Mouse (Mus musculus): ENCODE results near the gene Fxyd1.

Fxyd1 gene

DNA sequence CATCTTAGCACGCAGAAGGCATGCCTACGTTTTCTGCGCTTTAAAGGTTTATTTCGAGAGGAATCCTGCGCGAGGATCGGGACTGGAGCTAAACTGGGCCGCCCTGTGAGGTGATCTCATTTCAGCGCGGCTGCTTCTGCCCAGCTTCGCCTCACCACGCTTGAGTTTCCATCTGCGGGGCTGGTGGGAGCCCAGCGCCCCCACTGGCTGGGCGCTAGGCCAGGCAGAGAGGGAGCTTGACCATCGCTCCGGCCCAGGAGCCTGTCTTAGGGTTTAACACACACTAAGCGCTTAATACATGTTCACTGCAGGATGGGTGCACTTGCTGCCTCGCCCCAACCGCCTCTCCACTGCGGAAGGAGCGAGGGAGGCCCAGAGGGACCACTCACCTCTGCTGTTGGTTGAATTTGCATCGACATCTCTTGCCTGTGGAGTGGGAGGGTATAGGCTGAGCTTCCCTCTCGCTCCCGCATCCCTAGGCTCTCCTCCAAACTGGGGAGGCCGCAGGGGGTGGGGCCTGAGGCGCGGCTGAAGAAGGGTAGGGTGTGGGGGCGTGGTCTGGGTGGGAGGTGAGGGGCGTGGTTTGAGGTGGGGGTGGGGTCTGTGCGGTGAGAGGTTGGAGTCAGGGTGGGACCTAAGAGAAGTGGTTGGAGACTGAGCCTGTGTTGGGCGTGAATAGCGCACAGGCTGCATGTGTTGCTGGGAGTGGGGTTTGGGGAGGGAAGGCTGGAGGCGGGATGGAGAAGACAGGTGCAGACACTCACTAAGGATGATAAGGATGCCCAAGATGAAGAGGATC lies 4.2 kb downstream of the Fxyd1 start:
- DNase-seq (ENCODE audit: low spot score): peak; percentile 58

DNA sequence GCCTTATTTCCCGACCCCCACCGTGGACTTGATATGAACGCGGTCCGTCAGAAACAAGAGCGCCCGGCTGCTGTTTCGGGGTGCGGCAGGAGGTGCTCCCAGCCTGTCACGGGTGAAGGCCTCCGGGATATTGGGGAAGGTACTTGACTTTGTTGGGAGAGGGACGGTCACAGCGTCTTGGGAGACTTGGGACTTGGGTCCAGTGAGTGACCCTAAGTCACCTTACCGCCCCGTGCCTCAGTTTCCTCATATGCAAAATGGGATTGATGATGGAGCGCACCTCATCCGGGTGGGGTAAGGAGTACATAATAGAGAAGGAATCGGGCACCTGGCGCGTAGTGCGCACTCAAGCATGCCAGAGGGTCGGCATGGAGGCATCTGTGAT lies 4.8 kb downstream of the Fxyd1 start:
- DNase-seq (ENCODE audit: low spot score): no peak

DNA sequence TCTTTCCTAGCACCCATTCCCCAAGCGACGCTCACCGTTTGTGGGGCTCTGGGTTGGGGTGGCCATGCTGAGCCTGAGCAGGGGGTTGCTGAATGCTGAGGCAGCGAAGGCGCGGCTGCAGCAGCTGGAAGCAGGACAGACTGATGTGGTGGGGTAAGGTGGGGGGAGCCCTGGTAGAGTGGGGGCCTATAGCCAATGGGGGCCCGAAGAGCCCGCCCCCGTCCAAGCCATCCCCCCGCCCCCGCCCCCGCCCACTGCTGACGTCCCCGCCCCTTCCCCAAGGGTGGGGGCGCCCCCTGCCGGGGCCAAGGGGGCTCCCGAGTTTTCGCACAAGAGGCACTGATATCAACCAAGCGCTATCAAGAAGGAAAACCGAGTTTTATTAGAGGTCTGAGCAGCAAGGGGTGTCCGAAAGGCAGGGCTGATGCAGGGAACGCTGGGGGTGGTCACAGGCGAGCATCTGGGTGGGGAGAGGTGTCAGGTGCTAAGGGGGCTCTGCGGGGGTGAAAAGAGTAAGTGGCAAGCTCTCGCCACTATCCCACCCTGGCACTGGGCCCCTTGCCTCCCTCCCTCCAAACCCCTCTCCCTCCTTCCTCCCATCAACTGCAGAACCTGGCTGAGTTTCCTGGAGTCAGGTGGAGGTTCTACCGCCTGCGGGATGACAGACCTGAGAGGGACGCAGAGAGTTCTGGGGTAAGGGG lies 5.5 kb downstream of the Fxyd1 start, which contains the start of gene Fxyd7:
Fxyd7 (minus strand) TSS at position 147 of the 701 bp plus-strand sequence.
- no peak for DNase-seq (ENCODE audit: low spot score)

DNA sequence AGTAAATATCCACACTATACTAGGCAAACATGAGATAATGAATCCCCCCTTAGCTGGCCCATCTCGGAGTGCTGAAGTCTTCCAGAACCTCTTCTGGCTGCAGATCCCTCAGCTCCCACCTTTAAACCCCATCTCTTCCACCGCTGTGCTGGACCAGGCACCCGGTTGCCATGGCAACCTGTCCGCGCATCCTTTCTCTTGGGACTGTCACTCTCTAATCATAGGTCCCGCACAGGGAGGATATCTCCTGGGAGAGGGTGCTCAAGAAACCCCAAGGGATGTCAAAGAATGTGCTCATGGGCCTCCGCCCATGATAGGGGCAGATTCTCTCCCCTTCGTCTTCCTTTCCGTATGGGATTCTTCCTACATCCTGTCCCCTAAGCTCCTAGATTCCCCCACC lies 6.1 kb downstream of the Fxyd1 start:
- no peak for DNase-seq (ENCODE audit: low spot score)

DNA sequence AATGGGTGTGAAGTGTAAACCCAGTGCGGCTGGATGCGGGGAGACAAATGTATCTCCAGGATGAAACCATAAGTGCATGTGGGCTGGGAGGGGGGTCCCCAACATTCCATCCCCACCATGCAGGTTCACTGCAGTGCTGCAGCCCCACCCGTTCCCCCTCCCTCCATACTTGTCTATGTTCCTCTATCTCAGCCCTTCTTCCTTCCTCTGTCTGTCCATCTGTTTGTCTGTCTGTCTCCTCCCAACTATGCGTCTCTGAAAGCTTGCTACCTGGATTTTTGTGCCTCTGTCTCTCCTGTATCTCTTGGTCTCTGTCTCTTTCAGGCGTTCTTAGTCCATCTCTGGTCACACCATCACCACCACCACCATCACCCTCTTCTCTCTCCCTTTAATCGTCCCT lies 6.5 kb downstream of the Fxyd1 start:
- no peak for DNase-seq (ENCODE audit: low spot score)

DNA sequence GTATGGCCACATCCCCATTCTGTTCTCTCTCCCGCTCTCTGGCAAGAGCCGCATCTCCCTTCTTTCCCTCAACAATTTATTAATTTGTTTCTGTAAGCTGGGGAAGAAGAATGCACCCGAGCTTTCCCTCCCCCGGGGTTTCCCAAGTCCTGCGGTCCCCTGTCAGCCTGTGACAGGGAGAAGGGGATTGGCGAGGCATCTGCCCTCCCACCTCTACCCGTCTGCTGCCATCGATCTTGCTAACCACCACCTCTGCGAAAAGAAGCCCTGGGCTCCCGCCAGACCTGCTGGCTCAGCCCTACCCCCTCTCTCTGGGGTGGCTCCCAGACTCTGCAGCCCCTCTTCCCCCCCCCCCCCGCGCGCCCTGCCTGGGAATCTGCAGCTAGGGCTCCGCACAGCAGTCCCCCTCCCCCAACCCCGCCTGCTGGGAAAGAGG lies 7.1 kb downstream of the Fxyd1 start:
- no peak for DNase-seq (ENCODE audit: low spot score)

DNA sequence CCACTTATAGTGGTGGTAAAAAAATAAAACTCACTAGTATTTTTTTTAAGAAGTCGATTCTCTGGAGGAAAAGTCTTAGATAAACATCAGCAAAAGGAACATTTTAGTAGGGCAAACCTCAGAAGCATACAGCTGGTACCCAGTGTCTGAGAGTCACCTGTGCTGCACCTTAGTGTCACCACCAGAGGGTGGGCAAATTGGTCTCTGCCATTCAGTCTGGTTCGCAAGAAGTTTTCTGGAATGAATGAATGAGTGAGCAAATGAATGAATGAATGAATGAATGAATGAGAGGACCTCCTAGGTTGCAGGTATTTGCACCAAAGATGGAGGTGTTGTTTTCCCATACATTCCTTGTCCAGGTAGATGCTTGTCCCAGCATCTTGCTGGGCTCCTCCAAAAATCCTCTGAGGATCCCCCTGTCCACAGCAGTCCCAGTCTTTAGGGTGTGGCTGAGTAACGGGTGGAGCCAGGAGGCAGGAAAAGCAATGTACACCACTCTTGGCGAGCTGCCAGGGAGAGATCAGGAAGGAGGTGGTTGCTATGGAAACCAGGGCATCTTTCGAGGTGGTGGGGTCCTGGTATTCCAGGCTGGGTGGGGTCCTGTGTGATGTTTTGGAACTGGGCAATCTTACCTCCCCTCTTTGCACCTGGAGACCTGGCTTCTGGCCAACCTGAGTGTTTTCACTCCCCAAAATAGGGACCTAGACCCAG lies 7.7 kb downstream of the Fxyd1 start:
- no peak for DNase-seq (ENCODE audit: low spot score)

DNA sequence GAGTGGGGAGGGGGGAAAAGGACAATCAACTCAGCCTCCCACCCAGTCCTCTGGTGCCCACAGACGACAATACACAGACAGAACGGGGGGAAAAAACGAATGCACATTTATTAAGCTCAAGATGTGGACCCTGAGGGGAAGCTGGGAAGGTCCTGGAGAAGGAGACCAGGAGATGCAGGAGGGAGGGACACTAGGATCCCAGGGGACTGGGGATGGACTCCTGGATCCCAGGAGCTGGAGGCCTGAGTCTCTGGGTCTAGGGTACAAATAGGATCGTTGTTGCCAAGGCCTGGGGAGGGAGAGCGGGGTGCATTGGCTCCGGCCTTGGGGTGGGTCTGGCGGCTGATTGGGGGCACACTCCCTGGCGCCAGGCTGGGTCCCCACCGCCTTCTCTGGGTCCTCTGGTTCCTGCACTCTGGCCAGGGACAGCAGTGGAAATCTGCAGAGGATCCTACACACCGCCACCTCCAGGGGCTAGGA lies 14.5 kb downstream of the Fxyd1 start, which contains the start of gene Fxyd5:
Fxyd5 (minus strand) TSS at position 51 of the 480 bp plus-strand sequence.
- no peak for DNase-seq (ENCODE audit: low spot score)

DNA sequence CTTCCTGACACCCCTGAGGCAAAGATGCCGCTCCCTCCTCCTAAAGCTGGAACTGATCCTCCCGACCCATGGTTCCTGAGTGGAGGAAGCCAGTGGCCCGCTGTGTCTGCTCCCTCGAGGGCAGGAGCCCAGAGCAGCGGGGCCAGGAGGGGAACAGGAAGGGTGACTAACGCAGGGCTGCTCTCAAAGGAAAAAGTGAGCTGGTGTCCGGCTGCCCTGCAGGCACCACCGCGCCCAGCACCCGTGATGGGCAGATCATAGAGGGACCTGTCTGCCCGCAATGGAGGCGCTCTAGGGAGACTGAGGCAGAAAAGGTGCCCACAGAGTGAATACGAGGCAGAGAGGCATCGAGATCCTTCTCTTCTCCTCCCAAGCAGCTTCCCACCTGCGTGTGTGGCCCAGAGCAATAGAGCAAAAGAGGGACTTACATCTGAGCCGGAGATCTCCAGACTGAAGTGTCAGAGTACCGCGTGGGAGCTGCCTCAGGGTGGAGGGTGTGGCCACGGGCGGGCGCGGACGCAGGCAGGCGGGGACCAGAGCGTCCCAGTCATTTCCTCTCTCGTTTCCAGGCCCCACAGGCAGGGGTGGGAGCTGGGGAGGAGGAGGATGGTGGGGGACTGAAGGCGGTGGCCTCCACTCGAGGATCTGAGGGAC lies 15.2 kb downstream of the Fxyd1 start:
- DNase-seq (ENCODE audit: low spot score): no peak

DNA sequence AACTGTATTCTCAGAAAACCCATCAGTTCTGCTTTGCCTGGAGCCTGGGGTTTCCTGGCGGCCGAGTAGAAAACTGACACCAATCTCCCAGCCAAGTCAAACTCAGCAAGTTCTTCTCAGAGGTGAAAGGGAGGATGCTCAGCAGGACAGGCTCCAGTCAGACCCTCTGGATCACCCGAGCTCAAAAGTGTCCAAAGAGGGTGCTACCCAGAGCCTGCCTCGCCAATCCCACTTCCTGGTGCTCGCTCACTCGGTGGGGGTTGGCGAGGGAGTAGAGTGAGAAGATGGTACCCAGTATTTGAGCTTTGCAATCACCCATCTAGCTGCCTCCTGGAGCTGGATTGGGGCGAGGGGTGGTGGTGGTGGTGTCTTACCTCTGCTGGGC lies 16.0 kb downstream of the Fxyd1 start:
- no peak for DNase-seq (ENCODE audit: low spot score)

DNA sequence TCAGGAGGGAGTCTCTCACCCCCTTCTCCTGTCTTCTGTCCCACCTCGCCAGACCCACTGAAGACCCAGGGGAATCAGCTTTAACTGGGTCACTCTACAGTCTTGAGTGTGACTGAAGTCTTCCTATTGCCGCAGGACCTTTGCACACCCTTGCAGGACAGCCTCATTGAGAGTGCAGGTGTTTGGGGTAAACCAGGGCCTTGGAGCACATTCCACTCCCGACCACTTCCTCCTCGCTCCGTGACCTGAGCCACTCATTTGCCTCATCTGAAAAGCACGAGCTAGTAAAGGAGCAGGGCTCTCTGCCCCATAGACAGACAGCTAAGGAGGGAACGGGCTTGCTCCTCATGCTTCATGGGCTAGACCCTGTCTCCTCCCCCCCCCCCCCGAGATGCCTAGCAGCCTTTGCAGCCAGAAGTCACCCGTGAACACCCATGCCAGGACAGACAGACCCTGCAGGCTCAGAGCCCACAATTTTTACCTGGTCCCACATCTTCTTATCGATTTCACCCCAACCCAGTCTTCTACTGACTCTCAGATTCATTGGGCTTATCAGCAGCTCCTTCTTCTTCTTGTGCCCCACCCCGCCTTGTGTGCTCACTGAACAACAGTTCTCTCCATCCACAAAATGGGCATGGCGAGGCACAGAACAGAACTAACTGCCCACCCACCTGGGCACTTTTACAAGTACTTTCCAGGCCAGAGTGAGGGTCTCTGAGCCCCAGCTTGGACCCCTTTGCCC lies 16.5 kb downstream of the Fxyd1 start:
- no peak for DNase-seq (ENCODE audit: low spot score)

DNA sequence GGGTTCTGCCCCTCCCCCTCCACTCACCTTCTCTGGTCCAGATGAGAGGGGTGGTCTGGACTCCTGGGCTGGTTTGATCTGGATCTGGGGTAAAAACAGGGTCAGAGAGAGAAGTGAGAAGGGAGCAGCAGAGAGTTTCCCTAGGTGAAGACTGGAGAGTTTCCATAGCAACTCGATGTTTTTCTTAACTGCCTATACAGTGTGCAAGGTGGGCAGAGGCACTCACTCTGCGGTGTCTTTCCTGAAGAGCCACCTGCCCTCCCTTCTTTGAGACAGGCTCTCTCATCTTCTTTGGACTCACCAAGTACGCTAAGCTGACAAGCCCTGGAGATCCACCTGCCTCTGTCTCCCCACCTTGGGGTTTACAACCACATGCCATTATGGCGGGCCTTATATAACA lies 18.0 kb downstream of the Fxyd1 start:
- DNase-seq (ENCODE audit: low spot score): no peak

DNA sequence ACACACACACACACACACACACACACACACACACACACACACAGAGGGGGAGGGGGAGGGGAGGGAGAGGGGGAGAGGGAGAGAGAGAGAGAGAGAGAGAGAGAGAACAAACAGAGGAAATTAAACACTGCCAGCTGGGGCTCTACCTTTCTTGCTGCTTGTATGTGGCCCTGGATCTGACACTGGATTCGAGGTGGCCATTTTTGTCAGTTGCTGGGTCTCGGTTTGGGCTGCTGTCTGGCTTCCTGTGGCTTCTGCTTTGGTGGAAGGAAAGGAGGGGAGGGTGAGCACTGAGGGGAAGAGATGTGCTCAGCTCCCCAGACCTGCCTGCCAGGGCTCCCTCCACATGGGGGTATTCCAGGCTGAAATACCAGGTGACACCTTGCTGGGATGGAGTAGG lies 19.3 kb downstream of the Fxyd1 start:
- DNase-seq (ENCODE audit: low spot score): no peak

DNA sequence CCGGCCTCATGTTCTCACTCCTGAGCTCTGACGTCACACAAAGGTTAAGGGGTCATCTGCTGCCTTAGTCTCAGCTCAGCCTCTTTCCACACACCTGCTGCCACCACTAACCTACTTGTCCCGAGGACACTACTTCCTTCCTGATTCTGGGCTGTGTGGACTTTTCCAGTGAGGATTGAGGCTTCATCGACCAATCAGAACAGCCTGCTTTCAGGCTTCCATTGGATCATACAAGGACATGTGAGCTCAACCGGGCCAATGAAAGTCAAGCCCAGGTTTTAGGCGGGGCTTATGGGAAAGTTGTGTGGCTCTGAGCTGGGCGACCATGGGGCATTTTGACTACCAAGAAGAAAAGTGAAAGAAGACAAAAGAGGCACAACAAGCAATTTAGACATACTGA lies 20.1 kb downstream of the Fxyd1 start:
- no peak for DNase-seq (ENCODE audit: low spot score)

DNA sequence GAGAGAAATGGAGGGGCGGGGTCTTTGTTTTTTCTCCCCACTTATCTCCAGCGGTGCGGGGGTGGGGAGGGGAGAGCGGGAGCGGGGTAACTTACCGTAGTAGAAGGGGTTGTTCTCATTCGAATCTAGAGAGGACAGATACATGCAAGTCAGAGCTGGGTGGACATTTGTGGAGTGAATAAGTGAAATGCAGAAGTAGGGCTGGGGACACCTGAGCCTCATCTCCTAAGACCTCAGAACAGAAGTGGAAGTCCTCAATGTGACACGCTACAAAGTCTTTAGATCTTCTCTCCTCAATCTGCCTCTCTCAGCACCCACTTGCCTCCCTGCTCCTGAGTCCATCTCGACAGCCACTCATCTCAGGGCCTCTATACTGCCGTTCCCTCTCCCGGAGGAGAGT lies 21.7 kb downstream of the Fxyd1 start:
- DNase-seq (ENCODE audit: low spot score): no peak

DNA sequence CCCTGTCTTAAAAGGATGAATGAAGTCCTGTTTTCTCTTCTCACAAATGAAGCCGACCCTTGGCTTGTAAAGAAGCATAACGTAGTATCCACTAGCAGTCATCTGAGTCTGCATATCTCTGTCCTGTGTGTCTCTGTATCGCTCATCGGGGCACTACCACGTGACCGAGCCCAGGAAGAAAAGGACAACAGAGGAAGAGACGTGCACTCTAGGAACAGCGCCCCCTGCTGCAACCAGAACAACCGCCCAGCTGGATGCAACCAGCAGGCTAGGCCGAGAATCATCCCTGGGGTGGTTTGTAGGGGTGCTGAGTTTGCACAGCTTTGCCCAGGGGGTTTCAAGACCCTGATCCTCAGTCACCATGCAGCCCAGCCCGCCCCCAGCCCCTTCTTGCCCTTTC lies 22.2 kb downstream of the Fxyd1 start:
- DNase-seq (ENCODE audit: low spot score): no peak

DNA sequence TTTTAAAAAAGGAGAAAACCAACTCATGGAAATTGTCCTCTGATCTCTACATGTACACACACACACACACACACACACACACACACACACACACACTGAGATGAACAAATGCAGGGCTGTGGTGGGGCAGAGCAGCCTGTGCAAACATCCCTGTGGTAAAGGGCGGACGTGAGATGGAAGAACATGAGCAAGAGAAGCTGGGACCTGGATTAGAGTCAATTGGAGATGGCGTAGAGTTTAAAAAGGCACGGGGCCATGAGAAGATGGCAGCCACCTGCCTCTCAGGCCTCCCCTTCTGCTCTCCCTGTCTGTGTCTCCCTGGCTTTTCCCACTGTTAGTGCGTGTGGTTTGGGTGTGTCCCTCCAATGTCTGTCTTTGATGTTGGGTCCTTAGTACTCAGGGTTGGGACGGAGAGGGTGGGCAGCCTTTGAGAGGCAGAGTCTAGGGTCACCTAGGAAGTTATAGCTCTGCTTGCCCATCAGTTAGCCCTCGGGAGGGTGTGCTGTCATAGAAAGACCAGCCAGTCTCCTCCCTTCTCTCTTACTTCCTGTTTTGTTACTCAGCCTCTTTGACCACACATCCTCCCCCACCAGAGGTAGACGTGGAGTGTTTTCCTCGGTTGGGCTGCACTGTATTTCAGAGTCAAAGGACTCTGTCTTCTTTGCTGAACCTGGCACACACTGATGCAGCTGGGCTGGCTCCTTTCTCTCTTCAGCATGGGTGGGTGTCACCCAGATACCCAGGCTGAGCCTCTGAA lies 23.4 kb downstream of the Fxyd1 start:
- DNase-seq (ENCODE audit: low spot score): no peak

DNA sequence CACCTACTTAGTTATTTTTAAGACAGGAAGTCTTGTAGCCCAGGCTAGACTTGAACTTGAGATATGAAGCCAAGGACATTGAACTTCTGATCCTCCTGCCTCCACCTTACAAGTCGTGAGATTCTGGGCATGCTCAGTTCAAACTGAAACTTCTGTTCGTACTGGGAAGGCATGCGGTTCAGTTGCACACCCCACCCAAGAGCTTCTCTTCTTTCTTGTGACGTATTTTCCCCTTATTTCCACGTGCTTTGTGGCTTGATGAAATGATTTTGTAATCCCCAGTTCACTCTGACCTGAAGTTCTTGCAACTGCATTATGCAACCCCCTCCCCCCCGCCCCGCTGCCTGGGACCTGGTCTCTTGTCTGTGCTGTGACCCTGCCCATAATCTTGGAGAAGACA lies 25.3 kb downstream of the Fxyd1 start:
- no peak for DNase-seq (ENCODE audit: low spot score)

DNA sequence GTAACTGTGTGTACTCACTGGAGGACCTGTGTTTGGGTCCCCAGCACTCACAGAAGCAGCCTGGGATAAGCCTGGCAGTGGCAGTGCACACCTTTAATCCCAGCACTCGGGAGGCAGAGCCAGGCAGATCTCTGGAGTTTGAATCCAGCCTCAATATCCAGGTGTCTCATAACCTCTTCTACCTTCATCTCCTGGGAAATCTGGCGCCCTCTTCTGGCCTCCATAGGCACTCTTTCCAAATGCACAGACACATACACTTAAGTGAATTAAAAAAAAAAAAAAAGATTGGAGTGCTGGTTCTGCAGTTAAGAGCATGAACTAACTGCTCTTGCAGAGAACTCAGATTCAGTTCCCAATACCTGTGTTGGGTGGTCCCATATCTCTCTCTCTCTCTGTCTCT lies 26.3 kb downstream of the Fxyd1 start:
- no peak for DNase-seq (ENCODE audit: low spot score)

DNA sequence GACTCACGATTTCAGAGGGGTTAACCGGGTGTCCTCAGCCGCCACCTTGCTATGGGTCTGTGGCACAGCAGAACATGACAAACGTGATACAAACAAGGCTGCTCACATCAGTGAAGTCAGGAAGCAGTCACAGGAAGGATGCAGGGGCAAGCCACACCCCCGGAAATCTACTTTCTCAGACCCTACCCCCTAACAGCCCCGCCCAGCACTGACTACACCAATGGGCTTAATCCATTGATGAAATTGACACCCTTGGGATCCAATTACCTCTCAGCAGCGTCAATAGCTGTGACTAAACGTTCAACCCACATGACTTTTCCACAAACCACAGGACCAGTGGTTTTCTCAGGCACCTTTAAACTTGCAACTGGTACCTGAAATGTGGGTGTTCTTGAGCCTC lies 28.4 kb downstream of the Fxyd1 start:
- no peak for DNase-seq (ENCODE audit: low spot score)

Measured in embryo, embryonic 10.5 days (tissue).